Mouse (Mus musculus): ENCODE measurements around the gene 4930505A04Rik. TPM values are rescaled to one million over a fixed set of nuclear protein-coding genes. Genes with fewer than 3 reads are reported as not detected.

Gene 4930505A04Rik
- total RNA-seq, 2 experiments from 2014 or later: 0.29 to 0.35 TPM

Other genes starting within 250 kb of the 4930505A04Rik start
- gene Sptbn1, start 203.7 kb downstream of the 4930505A04Rik start, total RNA-seq (2021): 100 to 1,000 TPM; 147 to 171 TPM
- 10 to 100 TPM; 39.4 to 49.2 TPM for gene Acyp2, start 177.8 kb upstream of the 4930505A04Rik start, total RNA-seq (2021)